Mouse (Mus musculus) CH12.LX (cell line): ENCODE results near the gene Aebp2. TPM values are rescaled to one million over a fixed set of nuclear protein-coding genes. Genes with fewer than 3 reads are reported as not detected.
A peak's percentile ranks its signal among the peaks of the same experiment; 100 is the strongest.

Experiments used
- DNase-seq: peaks from one replicate; pipeline ENCODE4 v3.0.0-alpha.2; 2013; ENCODE audit errors: extremely low read depth
- H3K27ac ChIP-seq: 2 replicates; pipeline ENCODE4 v1.5.1; 2012; ENCODE audit warnings: low read depth, mild to moderate bottlenecking, control low read depth, moderate library complexity; ENCODE audit not compliant: insufficient read depth
- H3K27me3 ChIP-seq: replicated peaks from 2 replicates; pipeline ENCODE3; 2012; ENCODE audit warnings: inconsistent platforms
- H3K36me3 ChIP-seq, 2 experiments: replicated peaks in 1 of 2; 2 replicates each; pipeline versions ENCODE3 to v1.6.1; 2012; ENCODE audit warnings: inconsistent platforms in 1 of 2, low read length in 1 of 2, mild to moderate bottlenecking in 1 of 2, mixed read lengths in 1 of 2, moderate library complexity in 1 of 2; ENCODE audit not compliant: control insufficient read depth in 1 of 2, insufficient read depth in 1 of 2
- H3K4me1 ChIP-seq, 2 experiments: 2 replicates each; pipeline ENCODE4 v1.6.1; 2012; ENCODE audit warnings: inconsistent platforms in 1 of 2, moderate library complexity in 1 of 2; ENCODE audit not compliant: insufficient read depth in 2 of 2, control insufficient read depth in 1 of 2
- H3K4me2 ChIP-seq: 2 replicates; pipeline ENCODE4 v1.6.1; 2012; ENCODE audit warnings: low read depth, mild to moderate bottlenecking, control low read depth; ENCODE audit not compliant: poor library complexity, insufficient read depth, severe bottlenecking
- H3K4me3 ChIP-seq, 3 experiments: fragments of 150-350 bp in 1 of 3; sonication (generic) in 1 of 3; replicated peaks in 1 of 3; 2 replicates each; pipeline versions ENCODE3 to v1.5.1; 2011 to 2012; ENCODE audit warnings: low read depth in 2 of 3, low read length in 2 of 3, mild to moderate bottlenecking in 2 of 3, moderate library complexity in 2 of 3, control low read depth in 1 of 3, improper control_type of control experiment in 1 of 3, inconsistent platforms in 1 of 3, mixed read lengths in 1 of 3; ENCODE audit not compliant: poor library complexity in 1 of 3
- H3K79me2 ChIP-seq: replicated peaks from 2 replicates; pipeline ENCODE4 v1.6.1; 2012; ENCODE audit warnings: mild to moderate bottlenecking, moderate library complexity; ENCODE audit not compliant: control insufficient read depth, poor library complexity, insufficient read depth, severe bottlenecking; ENCODE audit errors: extremely low read depth
- H3K9ac ChIP-seq: 2 replicates; pipeline ENCODE4 v1.6.1; 2012; ENCODE audit warnings: low read depth, mild to moderate bottlenecking, control low read depth, moderate library complexity; ENCODE audit not compliant: insufficient read depth
- H3K9me3 ChIP-seq: replicated peaks from 2 replicates; pipeline ENCODE3; 2012; ENCODE audit warnings: low read length, inconsistent platforms, mixed read lengths
- CTCF ChIP-seq, 2 experiments: IDR thresholded peaks in 1 of 2; conservative IDR thresholded peaks in 1 of 2; 2 replicates each; pipeline ENCODE4 v1.5.1; 2011 to 2012; ENCODE audit warnings: low read depth in 2 of 2, low read length in 2 of 2, improper control_type of control experiment in 1 of 2, inconsistent platforms in 1 of 2, mild to moderate bottlenecking in 1 of 2, moderate library complexity in 1 of 2
- ELF1 ChIP-seq: IDR thresholded peaks from 2 replicates; pipeline ENCODE4 v1.6.1; 2014; ENCODE audit warnings: low read depth, mild to moderate bottlenecking, inconsistent platforms, low read length, improper control_type of control experiment
- ETS1 ChIP-seq: conservative IDR thresholded peaks from 2 replicates; pipeline ENCODE4 v1.6.1; 2012; ENCODE audit warnings: low read depth, mild to moderate bottlenecking, inconsistent platforms, low read length, improper control_type of control experiment, moderate library complexity
- HCFC1 ChIP-seq: IDR thresholded peaks from 2 replicates; pipeline ENCODE4 v1.6.1; 2012; ENCODE audit warnings: low read depth, mild to moderate bottlenecking, inconsistent platforms, low read length, improper control_type of control experiment
- IRF4 ChIP-seq: IDR thresholded peaks from 2 replicates; pipeline ENCODE4 v1.6.1; 2014; ENCODE audit warnings: low read depth, mild to moderate bottlenecking, inconsistent platforms, low read length, improper control_type of control experiment
- JUN ChIP-seq: IDR thresholded peaks from 2 replicates; pipeline ENCODE4 v1.6.1; 2011; ENCODE audit warnings: low read depth, mild to moderate bottlenecking, low read length, improper control_type of control experiment, moderate library complexity; ENCODE audit not compliant: insufficient read depth
- KAT2A ChIP-seq: IDR thresholded peaks from 2 replicates; pipeline ENCODE4 v1.6.1; 2012; ENCODE audit warnings: low read length, improper control_type of control experiment, inconsistent platforms; ENCODE audit not compliant: insufficient replicate concordance
- MEF2A ChIP-seq: IDR thresholded peaks from 2 replicates; pipeline ENCODE4 v1.6.1; 2014; ENCODE audit warnings: low read depth, mild to moderate bottlenecking, inconsistent platforms, low read length, improper control_type of control experiment, borderline replicate concordance
- PAX5 ChIP-seq: IDR thresholded peaks from 2 replicates; pipeline ENCODE4 v1.6.1; 2012; ENCODE audit warnings: low read length, inconsistent platforms, mixed read lengths
- POLR2A ChIP-seq: IDR thresholded peaks from 2 replicates; pipeline ENCODE4 v1.6.1; 2011; ENCODE audit warnings: low read depth, mild to moderate bottlenecking, improper control_type of control experiment, low read length
- POLR2AphosphoS2 ChIP-seq: IDR thresholded peaks from 2 replicates; pipeline ENCODE4 v1.6.1; 2011; ENCODE audit warnings: low read depth, low read length, improper control_type of control experiment
- RAD21 ChIP-seq: IDR thresholded peaks from 2 replicates; pipeline ENCODE4 v1.6.1; 2011; ENCODE audit warnings: low read depth, mild to moderate bottlenecking, low read length, improper control_type of control experiment, moderate library complexity
- RCOR1 ChIP-seq: conservative IDR thresholded peaks from 2 replicates; pipeline ENCODE4 v1.6.1; 2012; ENCODE audit warnings: low read depth, mild to moderate bottlenecking, inconsistent platforms, low read length, improper control_type of control experiment
- SIN3A ChIP-seq: IDR thresholded peaks from 2 replicates; pipeline ENCODE4 v1.6.1; 2012; ENCODE audit warnings: low read length, improper control_type of control experiment, inconsistent platforms
- TBP ChIP-seq: conservative IDR thresholded peaks from 2 replicates; pipeline ENCODE4 v1.6.1; 2011; ENCODE audit warnings: low read depth, low read length, improper control_type of control experiment
- UBTF ChIP-seq: IDR thresholded peaks from 2 replicates; pipeline ENCODE4 v1.6.1; 2012; ENCODE audit warnings: low read depth, mild to moderate bottlenecking, inconsistent platforms, low read length, improper control_type of control experiment, moderate library complexity
- USF2 ChIP-seq: conservative IDR thresholded peaks from 2 replicates; pipeline ENCODE4 v1.6.1; 2011; ENCODE audit warnings: low read depth, low read length, improper control_type of control experiment
- ZKSCAN1 ChIP-seq: IDR thresholded peaks from 2 replicates; pipeline ENCODE4 v1.6.1; 2012; ENCODE audit warnings: low read depth, inconsistent platforms, low read length, improper control_type of control experiment, borderline replicate concordance
- ZNF384 ChIP-seq: IDR thresholded peaks from 2 replicates; pipeline ENCODE4 v1.6.1; 2012; ENCODE audit warnings: low read depth, low read length, improper control_type of control experiment, inconsistent platforms
- dilution Hi-C: fragments of 300-500 bp; cut with MboI; formaldehyde crosslinking; loops from 2 replicates; pipeline ENCODE4 v1.14.3; 2020; ENCODE audit warnings: low sequenced_read_pairs; ENCODE audit not compliant: extremely low pct_unique_long_range_greater_than_20kb, extremely low pct_ligation_motif_present
- in situ Hi-C: fragments of 300-500 bp; cut with MboI; formaldehyde crosslinking; loops from 3 replicates; pipeline ENCODE4 v1.14.3; 2019; ENCODE audit warnings: low sequenced_read_pairs, low pct_ligation_motif_present, low pct_unique_long_range_greater_than_20kb, mixed read lengths
- polyA plus RNA-seq: library from polyadenylated mRNA; unstranded; fragments of >175 nt; gene quantifications from 2 replicates; pipeline ENCODE4 v1.2.1, GENCODE M21; 2012; ENCODE audit warnings: low read depth; ENCODE audit not compliant: insufficient read length
- total RNA-seq, 2 experiments: library from RNA; depleted of rRNA; stranded (reverse); fragments of 300-350 nt in 1 of 2; fragments of >200 nt in 1 of 2; gene quantifications; 2 replicates each; pipeline ENCODE4 v1.2.3; 2012 to 2014

Aebp2 gene
- total and polyA plus RNA-seq, 3 experiments: 54.4 to 63.3 (median 59.9) TPM

- H3K79me2 ChIP-seq: peaks cover 61% of the 10 kb centered on the region
- dilution Hi-C loops: no loop called here
Observed at GRCm38 (mm10) chr6:140642655-140643054, 20.2 kb downstream of the Aebp2 start.

GRCm38 (mm10) chr6:140645931-140646330, 23.5 kb downstream of the Aebp2 start:
- peak overlapping the region; percentile 14; the same call in 1 of the 2 replicates for H3K27ac ChIP-seq
- peaks cover 65 to 86% of the 10 kb centered on the region in 2 experiments for H3K36me3 ChIP-seq
- no peaks in the 10 kb centered on the region for H3K9me3 ChIP-seq
- peaks cover 46% of the 10 kb centered on the region for H3K79me2 ChIP-seq
- no peaks in the 10 kb centered on the region for H3K4me1 ChIP-seq
- H3K27me3 ChIP-seq: no peaks in the 10 kb centered on the region
- dilution Hi-C loops (no loop called here), in situ Hi-C loops (no loop called here)
- DNase-seq: no peak
- TF ChIP-seq RAD21 (peak; percentile 3), JUN (no peak), CTCF (conservative IDR thresholded peaks at IDR 0.05 in 1 of 2, IDR thresholded peaks at IDR 0.05 in 1 of 2; ENCODE audit: low read depth in 2 of 2, low read length in 2 of 2) (peak in 1 of 2 experiments; percentile 40; a peak in 2 of 4 replicates)
- H3K9ac ChIP-seq: no peak overlapping the region
- H3K4me2 ChIP-seq: no peak overlapping the region
- H3K4me3 ChIP-seq: no peak overlapping the region

More at GRCm38 (mm10) chr6:140642655-140643054, 20.2 kb downstream of the Aebp2 start:
- H3K9me3 ChIP-seq: no peaks in the 10 kb centered on the region
- no peak overlapping the region for H3K4me2 ChIP-seq
- in situ Hi-C loops: no loop called here
- no peak overlapping the region for H3K9ac ChIP-seq
- no peak for TF ChIP-seq POLR2A
- TF ChIP-seq RCOR1: no peak
- no peak for TF ChIP-seq RAD21
- no peaks in the 10 kb centered on the region for H3K27me3 ChIP-seq
- no peak overlapping the region for H3K27ac ChIP-seq
- no peaks in the 10 kb centered on the region for H3K4me1 ChIP-seq
- DNase-seq: no peak
- H3K36me3 ChIP-seq: peaks cover 66 to 86% of the 10 kb centered on the region in 2 experiments
- H3K4me3 ChIP-seq: no peak overlapping the region

- H3K27me3 ChIP-seq: no peaks in the 10 kb centered on the region
- dilution Hi-C loops: no loop called here
- peaks cover 58 to 83% of the 10 kb centered on the region in 2 experiments for H3K36me3 ChIP-seq
- H3K9me3 ChIP-seq: no peaks in the 10 kb centered on the region
- no peak overlapping the region for H3K9ac ChIP-seq
- DNase-seq: no peak
- H3K4me3 ChIP-seq: no peak overlapping the region
- H3K4me2 ChIP-seq: no peak overlapping the region
- TF ChIP-seq KAT2A: no peak
- no peak for TF ChIP-seq ELF1
- TF ChIP-seq POLR2AphosphoS2: no peak
- no peak for TF ChIP-seq ZKSCAN1
- TF ChIP-seq MEF2A: no peak
- no peak for TF ChIP-seq ZNF384
- no peak for TF ChIP-seq USF2
- TF ChIP-seq IRF4: no peak
- no peak for TF ChIP-seq UBTF
- no peak for TF ChIP-seq PAX5
- TF ChIP-seq HCFC1: no peak
- no peak for TF ChIP-seq ETS1
- TF ChIP-seq SIN3A: no peak
- no peak for TF ChIP-seq RAD21
- no peak for TF ChIP-seq TBP
- H3K4me1 ChIP-seq: no peaks in the 10 kb centered on the region
- H3K79me2 ChIP-seq: peaks cover 37% of the 10 kb centered on the region
- H3K27ac ChIP-seq: no peak overlapping the region
- in situ Hi-C loops: no loop called here
Observed at GRCm38 (mm10) chr6:140646892-140647291, 24.4 kb downstream of the Aebp2 start.
